Mouse (Mus musculus) forebrain, postnatal 0 days (tissue): ENCODE data around the gene Pofut2. TPM values are rescaled to one million over a fixed set of nuclear protein-coding genes. Genes with fewer than 3 reads are reported as not detected.

ENCODE experiments used
- ATAC-seq: fragments of 200-750 bp; cut with Nextera tagmentation; 2 replicates; pipeline ENCODE4 v1.8.0; 2017; ENCODE audit warnings: mild to moderate bottlenecking, moderate library complexity
- DNase-seq: peaks from one replicate; pipeline ENCODE4 v3.0.0-alpha.2; 2015
- H3K27ac ChIP-seq: fragments of 300-500 bp; sonication (generic); 2 replicates; pipeline ENCODE4 v1.5.1; 2014; ENCODE audit warnings: low read depth, mild to moderate bottlenecking, antibody characterized with exemption, low read length, moderate library complexity, mixed read lengths
- H3K27me3 ChIP-seq: fragments of 300-500 bp; sonication (generic); 2 replicates; pipeline ENCODE4 v1.6.1; 2014; ENCODE audit warnings: mild to moderate bottlenecking, low read length, mixed read lengths; ENCODE audit not compliant: insufficient read depth
- H3K36me3 ChIP-seq: fragments of 300-500 bp; sonication (generic); 2 replicates; pipeline ENCODE4 v1.6.1; 2014; ENCODE audit warnings: mild to moderate bottlenecking, moderate library complexity; ENCODE audit not compliant: insufficient read depth
- H3K4me1 ChIP-seq: fragments of 300-500 bp; sonication (generic); 2 replicates; pipeline ENCODE4 v1.6.1; 2014; ENCODE audit warnings: antibody characterized with exemption; ENCODE audit not compliant: insufficient read depth
- H3K4me2 ChIP-seq: fragments of 300-500 bp; sonication (generic); 2 replicates; pipeline ENCODE4 v1.6.1; 2014; ENCODE audit warnings: low read depth, mild to moderate bottlenecking, moderate library complexity
- H3K4me3 ChIP-seq: fragments of 300-500 bp; sonication (generic); 2 replicates; pipeline ENCODE4 v1.5.1; 2014; ENCODE audit warnings: low read depth, low read length, mixed read lengths
- H3K9ac ChIP-seq: fragments of 300-500 bp; sonication (generic); 2 replicates; pipeline ENCODE4 v1.6.1; 2014; ENCODE audit warnings: mild to moderate bottlenecking
- H3K9me3 ChIP-seq: fragments of 300-500 bp; sonication (generic); 2 replicates; pipeline ENCODE4 v1.6.1; 2016; ENCODE audit warnings: low read length
- CTCF ChIP-seq: sonication (generic); IDR thresholded peaks from 2 replicates; pipeline ENCODE4 v1.5.1; 2016; ENCODE audit warnings: antibody characterized with exemption, control low read depth, low read depth
- WGBS: fragments of 180-500 bp; shearing (Covaris S2); extraction: QIAGEN DNeasy Blood & Tissue Kit; methylation state at CpG from one replicate; pipeline ENCODE4 v1.1.7; 2014; 5-methylcytosine and 5-hydroxymethylcytosine counted together
- polyA plus RNA-seq: library from polyadenylated mRNA; unstranded; fragments of >200 nt; fragmentation: Nextera tagmentation; extraction: Ambion mirVana; gene quantifications from 2 replicates; pipeline ENCODE4 v1.2.1, GENCODE M21; 2015
- total RNA-seq: library from RNA; depleted of rRNA; stranded (reverse); fragments of >200 nt; gene quantifications from 2 replicates; pipeline ENCODE4 v1.2.3, GENCODE M21; 2014

Pofut2 gene
- total and polyA plus RNA-seq, 2 experiments from 2014 or later = 38.3 to 39.0 TPM

DNA sequence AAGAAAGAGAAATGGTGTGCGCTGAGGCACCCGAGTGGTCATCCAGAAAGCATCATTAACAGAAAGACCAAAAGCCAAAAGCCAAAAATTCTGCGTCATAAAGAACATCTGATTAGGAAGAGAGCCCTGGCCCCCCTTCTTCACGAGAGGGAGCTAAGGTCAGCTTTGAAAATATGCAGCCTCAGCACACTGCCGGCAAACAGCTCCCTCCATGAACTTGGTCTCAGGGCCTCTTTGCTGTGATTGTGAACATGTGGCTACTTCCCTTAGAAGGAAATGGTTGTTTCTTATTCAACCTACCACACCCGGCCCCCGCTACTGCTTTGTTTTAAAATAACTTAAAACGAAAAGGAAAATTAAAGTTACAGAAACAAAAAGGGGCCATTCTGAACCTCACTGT, 44.4 kb upstream of the Pofut2 start:
- DNase-seq = no peak
- Histone ChIP-seq H3K4me2 (no peak overlapping the region), H3K27ac (no peak overlapping the region), H3K36me3 (no peaks in the 10 kb centered on the region), H3K9ac (no peak overlapping the region), H3K4me1 (no peaks in the 10 kb centered on the region), H3K4me3 (no peak overlapping the region), H3K9me3 (no peaks in the 10 kb centered on the region), H3K27me3 (no peaks in the 10 kb centered on the region)
- no peak for TF ChIP-seq CTCF
- 74% methylated on average over 8 of the region's 8 CpGs for WGBS
- ATAC-seq = no peak

DNA sequence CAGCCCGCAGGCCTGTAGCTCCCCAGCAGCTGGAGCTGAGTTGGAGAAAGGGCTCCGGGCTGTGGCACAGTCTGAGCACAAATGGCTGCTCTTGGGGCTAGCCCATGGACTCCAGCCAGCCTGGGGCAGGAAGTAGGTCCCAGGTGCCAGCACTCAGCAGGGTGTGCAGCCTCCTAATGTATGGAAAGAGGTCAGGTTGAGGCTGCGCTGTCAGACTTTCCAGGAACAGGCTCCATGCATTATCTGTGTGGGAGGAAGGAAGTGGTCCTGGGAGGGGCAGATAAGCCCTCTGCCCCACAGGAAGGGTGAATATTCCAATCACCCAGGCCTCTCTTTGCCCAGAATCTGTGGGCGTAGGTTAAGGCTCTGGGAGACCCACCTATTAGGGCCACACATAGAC, 43.4 kb upstream of the Pofut2 start:
- no peak overlapping the region for H3K4me3 ChIP-seq
- no peaks in the 10 kb centered on the region for H3K27me3 ChIP-seq
- H3K4me1 ChIP-seq = no peaks in the 10 kb centered on the region
- TF ChIP-seq CTCF = no peak
- H3K9ac ChIP-seq = no peak overlapping the region
- no peak overlapping the region for H3K27ac ChIP-seq
- 61% methylated on average over 4 of the region's 4 CpGs for WGBS
- H3K4me2 ChIP-seq = no peak overlapping the region
- DNase-seq = no peak
- no peak for ATAC-seq
- H3K36me3 ChIP-seq = no peaks in the 10 kb centered on the region
- H3K9me3 ChIP-seq = no peaks in the 10 kb centered on the region

DNA sequence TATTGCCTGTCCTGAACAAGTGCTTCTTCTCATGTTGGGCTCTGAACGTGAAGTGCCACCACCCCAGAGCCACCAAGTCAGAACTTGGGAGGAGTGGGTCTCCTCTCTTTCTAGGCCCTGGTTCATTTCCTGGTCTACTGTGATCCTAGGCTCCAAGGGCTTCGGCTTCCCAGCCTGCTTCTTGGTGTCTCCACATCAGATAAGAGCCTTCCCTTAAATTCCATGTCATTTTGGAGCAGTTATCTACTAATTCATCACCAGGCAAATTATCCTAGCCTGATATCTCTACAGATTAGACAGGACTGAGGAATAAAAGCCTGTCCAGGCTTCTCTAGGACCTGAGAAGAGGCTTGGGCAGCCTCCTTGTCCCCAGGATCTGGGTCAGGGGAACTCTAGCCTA, 42.7 kb upstream of the Pofut2 start:
- Histone ChIP-seq H3K4me1 (no peaks in the 10 kb centered on the region), H3K4me3 (no peak overlapping the region), H3K36me3 (no peaks in the 10 kb centered on the region), H3K9ac (no peak overlapping the region), H3K4me2 (no peak overlapping the region), H3K9me3 (no peaks in the 10 kb centered on the region), H3K27ac (no peak overlapping the region), H3K27me3 (no peaks in the 10 kb centered on the region)
- no peak for TF ChIP-seq CTCF
- DNase-seq (no peak), ATAC-seq (no peak)
- 96% methylated on average over 2 of the region's 2 CpGs for WGBS

DNA sequence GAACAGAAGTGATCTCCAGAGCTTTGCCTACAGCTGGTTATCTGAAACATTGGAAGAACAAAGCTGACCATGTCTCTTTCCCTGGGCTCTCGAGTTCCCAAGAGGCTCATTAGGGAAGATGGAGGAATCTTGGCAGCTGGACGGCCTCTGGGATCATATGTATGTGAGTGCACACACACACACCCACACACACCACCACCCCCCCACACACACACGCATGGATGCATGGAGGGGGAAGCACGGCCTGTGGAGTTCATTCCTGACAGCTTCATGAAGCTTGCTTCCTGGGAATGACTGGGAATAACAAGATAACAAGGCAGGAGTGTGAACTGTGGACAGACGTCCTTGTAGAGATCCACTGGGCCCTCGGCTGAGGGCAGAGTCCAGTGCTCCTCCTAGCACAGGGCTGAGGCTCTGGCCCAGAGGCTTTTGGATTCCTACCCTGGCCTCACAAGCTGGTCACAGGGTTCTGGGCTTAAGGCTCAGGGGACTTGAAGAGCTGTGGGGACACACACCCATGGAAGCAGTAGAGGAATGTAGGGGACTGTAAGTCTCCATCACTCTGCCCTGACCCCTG, 41.8 kb upstream of the Pofut2 start:
- no peak for DNase-seq
- H3K4me3 ChIP-seq = no peak overlapping the region
- H3K9me3 ChIP-seq = no peaks in the 10 kb centered on the region
- no peaks in the 10 kb centered on the region for H3K27me3 ChIP-seq
- no peaks in the 10 kb centered on the region for H3K36me3 ChIP-seq
- TF ChIP-seq CTCF = no peak
- H3K27ac ChIP-seq = no peak overlapping the region
- no peak overlapping the region for H3K4me2 ChIP-seq
- 82% methylated on average over 6 of the region's 6 CpGs for WGBS
- no peak for ATAC-seq
- no peaks in the 10 kb centered on the region for H3K4me1 ChIP-seq
- no peak overlapping the region for H3K9ac ChIP-seq

DNA sequence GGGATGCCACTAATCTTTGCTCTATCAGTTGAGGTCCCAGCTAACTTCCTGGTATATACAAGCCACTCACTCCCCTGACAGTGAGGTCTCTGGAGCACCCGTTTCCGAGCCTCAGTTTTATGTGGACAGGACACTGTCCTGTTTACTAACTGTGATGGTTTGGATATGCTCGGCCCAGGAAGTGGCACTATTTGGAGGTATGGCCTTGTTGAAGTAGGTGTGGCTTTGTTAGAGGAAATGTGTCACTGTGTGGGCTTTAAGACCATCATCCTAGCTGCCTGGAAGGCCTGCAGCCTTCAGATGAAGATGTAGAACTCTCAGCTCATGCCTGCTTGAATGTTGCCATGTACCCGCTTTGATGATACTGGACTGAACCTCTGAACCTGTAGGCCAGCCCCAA, 41.0 kb upstream of the Pofut2 start:
- no peak for DNase-seq
- no peak overlapping the region for H3K27ac ChIP-seq
- H3K9me3 ChIP-seq = no peaks in the 10 kb centered on the region
- no peaks in the 10 kb centered on the region for H3K36me3 ChIP-seq
- no peak for TF ChIP-seq CTCF
- H3K4me2 ChIP-seq = no peak overlapping the region
- H3K4me1 ChIP-seq = no peaks in the 10 kb centered on the region
- 93% methylated on average over 4 of the region's 4 CpGs for WGBS
- H3K9ac ChIP-seq = no peak overlapping the region
- H3K27me3 ChIP-seq = no peaks in the 10 kb centered on the region
- ATAC-seq = no peak
- H3K4me3 ChIP-seq = no peak overlapping the region

DNA sequence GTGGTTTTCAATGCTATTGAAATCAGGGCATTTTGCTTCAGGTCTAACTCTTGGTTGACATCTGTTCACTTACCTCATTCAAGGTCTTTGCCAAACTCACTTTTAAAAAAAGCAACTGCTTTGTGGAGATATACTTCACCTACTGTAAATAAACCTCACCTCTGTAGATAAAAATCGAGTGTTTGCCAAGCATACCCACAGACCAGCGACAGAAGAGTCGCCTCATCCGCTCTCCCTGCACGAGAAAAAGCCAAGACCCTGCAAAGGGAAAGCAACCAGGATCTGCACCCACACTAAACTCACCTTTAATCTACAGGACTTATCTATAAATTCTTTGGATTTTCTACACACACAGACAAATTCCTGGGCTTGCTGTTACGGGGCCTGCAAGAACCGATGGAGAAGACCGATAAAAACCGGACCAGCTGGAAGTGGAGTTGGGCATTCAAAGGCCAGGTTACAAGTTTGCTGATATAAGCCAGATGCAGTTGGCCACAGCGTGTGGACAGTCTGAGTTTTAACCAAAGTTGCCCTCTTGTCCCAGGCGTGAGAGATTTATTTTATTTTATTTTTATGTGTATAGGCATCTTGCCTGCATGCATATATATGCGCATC, 39.5 kb upstream of the Pofut2 start:
- Histone ChIP-seq H3K4me2 (no peak overlapping the region), H3K4me3 (no peak overlapping the region), H3K36me3 (no peaks in the 10 kb centered on the region), H3K9ac (no peak overlapping the region), H3K27me3 (no peaks in the 10 kb centered on the region), H3K4me1 (no peaks in the 10 kb centered on the region), H3K9me3 (no peaks in the 10 kb centered on the region), H3K27ac (no peak overlapping the region)
- no peak for TF ChIP-seq CTCF
- no peak for DNase-seq
- 92% methylated on average over 12 of the region's 12 CpGs for WGBS
- no peak for ATAC-seq

DNA sequence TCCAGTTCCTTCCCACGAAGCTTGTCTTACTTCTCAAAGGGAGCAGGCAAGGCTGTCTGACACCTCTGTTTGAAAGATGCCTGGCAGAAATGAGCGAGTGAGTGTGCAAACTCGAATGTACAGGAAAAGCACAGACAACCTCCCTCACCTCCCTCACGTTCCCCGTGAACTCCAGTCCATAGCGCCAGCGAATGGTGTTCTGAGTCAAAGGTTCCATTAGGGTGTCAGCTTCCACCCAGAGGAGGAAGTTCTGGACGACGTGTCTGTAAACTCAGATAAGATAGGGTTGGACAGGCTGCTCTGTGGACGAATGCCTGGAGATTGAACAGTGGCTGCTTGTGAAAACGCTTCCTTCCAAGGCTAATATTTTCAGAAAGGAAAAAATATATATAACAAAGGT, 37.9 kb upstream of the Pofut2 start:
- no peak for DNase-seq
- H3K9ac ChIP-seq = no peak overlapping the region
- H3K36me3 ChIP-seq = no peaks in the 10 kb centered on the region
- no peak for TF ChIP-seq CTCF
- H3K4me2 ChIP-seq = no peak overlapping the region
- WGBS = 82% methylated on average over 11 of the region's 11 CpGs
- no peaks in the 10 kb centered on the region for H3K27me3 ChIP-seq
- no peak overlapping the region for H3K4me3 ChIP-seq
- H3K9me3 ChIP-seq = no peaks in the 10 kb centered on the region
- no peak overlapping the region for H3K27ac ChIP-seq
- ATAC-seq = no peak
- no peaks in the 10 kb centered on the region for H3K4me1 ChIP-seq
